Mouse (Mus musculus) yolk sac, embryonic 10.5 days (tissue): ENCODE results near the gene Traf3.
A peak's percentile ranks its signal among the peaks of the same experiment; 100 is the strongest.

ENCODE experiments used
- DNase-seq: peaks from one replicate; pipeline ENCODE4 v3.0.0-alpha.2; 2017; ENCODE audit warnings: low spot score

The Traf3 gene

DNA sequence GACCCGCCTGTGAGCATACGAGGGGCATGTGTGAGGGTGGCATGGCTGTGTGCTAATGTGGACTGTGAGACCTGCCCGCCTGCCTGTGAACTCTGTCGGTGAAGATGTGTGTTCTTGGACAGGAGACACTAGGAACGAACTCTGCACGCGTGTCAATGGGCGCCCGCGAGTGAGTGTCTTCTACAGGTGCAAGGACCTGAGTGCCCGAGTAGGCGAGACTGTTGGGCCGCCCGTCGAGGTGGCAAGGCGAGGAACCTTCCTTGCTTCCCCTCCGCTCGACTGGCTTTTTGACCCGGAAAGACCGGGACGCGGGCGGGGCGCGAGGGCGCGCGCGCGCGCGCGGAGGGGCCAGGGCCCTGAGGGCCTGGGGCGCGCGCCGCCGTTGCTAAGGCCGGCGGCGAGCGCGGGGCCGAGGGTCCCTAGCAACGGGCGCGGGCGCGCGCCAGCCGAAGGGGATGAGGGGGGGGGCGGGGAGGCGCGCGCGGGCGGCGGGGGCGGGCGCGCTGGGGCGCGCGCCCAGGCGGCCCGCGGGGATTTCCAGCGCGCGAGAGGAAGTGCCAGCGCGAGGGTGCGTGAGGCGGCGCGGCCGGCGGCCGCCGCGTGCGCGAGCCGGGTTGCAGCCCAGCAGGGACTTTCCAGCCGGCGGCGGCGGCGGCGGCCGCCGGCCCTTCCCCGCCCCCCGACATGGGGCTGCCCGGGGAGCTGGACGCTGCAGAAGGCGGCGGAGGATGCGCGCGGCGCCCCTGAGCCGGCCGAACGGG, at the start of gene Traf3:
TSS of gene Traf3 (plus strand) at position 540 of the 761 bp plus-strand sequence.
- DNase-seq = peak; percentile 75

DNA sequence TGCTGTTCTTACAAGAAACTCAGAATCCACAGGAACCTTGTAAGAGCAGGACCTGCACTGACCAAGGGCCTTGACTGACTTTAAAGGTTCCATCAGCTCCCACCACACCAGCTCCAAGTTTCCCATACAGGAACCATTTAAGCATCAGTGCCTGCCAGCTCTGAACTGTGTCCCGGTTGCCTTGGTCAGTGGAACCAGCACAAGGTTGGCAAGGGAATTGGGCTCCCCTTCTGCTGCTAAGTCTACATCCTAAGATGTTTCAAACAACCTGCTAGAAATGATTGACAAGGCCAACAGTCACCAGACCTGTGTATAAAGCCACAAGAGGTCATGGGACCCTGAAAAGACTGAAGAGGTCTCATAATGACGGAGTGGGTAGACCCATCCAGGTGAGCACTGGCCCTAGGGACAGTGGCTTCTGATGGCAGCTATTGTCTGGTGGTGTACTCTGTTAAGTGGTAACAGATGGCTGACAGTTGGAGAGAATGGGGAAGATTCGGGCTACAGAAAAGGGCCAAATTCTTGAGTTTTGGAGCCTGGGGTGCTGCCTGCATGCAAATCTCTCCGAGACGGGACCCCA, 46.6 kb upstream of the Traf3 start:
- no peak for DNase-seq

DNA sequence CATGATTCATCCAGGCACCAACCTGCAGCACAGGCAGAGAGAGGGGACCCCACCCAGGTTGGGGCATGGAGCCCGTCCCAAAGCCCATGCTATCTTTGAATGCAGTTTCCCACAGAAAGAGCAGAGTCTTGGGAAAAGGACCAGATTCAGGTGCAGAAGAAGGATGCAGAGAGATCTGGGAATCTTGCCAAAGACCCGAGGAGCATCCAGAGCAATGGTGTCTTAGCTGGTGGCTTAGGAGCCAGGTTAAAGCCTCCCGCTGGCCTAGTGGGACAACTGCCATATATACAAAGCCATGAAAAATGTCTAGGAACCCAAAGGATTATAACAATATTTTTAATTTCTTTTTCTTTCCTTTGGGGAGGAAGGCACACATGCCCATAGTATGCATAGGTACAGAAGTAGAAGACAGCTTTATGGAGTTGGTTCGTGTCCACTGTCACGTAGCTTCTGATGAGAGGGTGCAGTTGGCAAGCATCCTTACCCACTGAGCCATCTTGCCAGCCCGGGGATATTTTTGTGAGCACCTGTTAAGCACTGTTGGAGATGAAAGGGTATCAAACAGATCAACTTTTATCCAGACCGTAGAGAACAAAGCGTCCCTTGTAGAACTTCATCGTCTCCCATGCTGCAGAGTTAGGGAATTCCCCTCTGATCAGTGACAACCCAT, 45.1 kb upstream of the Traf3 start:
- DNase-seq = no peak

DNA sequence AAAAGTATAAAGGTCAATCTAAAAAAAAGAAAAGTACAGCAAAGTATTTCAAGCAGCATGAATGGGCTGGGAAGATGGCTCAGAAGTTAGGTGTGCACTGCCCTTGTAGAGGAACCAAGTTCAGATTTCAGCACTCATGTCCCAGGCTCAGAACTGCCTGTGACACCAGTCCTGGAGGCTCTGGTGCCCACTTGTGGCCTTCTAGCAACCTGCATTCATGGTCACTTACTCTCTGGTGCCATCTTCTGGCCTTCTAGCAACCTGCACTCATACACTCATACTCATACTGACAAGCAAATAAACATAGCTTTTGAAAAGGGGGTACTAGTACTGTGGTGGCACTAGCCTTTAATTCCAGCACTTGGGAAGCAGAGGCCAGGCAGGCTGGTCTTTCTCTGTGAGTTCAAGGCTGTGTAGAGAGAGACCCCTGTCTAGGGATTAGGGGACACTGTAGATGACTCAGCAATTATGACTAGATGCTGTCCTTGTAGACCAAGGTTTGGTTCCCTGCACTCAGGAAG, 43.8 kb upstream of the Traf3 start:
- no peak for DNase-seq

GRCm38 (mm10) chr12:111124601-111125260, 41.4 kb upstream of the Traf3 start:
- no peak for DNase-seq

DNA sequence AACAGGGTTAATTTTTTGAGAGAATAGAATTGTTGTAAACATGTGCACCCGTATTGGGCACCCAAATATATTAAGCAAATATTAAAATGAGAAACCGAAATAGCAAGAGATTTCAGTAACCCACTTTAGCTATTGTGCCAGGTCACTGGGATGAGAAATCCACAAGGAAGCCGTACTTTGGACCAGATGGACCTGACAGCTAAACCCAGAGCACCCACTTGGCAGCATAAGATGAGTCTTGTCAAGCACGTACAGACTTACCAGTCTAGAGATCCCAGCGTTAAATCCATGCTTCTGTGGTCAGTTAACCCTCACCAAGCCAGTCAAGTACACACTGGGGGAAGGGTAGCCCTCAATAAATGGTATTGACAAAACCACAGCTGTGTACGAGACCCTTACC, 40.5 kb upstream of the Traf3 start:
- DNase-seq = no peak

DNA sequence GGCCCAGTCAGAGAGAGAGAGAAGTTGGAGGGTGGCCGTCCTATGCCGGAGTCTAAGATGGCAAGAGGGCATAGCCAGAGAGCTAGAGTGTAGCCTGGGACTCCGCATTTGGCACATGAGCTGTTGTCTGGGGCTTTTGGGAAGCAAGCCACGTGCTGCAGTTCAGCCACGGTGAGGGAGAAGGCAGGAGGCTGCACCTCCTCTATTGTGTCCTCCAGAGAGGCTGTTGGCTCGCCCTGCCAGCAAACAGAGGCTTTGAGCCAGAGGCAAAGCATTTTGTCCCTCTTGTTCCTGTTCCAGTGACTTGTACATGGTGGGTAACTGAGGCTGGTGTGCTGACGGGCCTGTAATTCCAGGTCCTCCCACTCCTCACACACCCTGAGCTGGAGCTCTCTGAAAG, 32.0 kb upstream of the Traf3 start:
- DNase-seq = no peak

GRCm38 (mm10) chr12:111134791-111135733, 31.1 kb upstream of the Traf3 start:
- peak; percentile 69 for DNase-seq

GRCm38 (mm10) chr12:111135953-111136352, 30.2 kb upstream of the Traf3 start:
- DNase-seq = no peak

DNA sequence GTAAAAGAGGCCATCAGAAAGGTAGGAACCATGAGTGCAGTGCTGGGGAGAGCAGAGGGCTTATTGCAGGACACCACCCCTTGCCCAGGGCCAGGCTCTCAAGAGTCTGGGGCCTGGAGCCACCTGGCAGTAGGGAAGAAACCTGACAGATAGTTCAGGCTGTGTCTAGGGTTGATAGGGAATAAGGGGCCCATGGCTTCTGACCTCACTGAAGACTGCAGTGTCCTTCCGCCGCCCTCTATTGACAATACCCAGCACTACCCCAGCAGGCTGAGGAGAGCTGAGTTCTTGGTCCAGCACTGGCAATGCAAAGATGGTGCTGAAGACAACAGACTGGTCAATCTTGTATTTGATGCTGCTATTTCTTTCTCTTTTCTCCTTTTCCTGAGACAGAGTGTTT, 29.1 kb upstream of the Traf3 start:
- DNase-seq = no peak

DNA sequence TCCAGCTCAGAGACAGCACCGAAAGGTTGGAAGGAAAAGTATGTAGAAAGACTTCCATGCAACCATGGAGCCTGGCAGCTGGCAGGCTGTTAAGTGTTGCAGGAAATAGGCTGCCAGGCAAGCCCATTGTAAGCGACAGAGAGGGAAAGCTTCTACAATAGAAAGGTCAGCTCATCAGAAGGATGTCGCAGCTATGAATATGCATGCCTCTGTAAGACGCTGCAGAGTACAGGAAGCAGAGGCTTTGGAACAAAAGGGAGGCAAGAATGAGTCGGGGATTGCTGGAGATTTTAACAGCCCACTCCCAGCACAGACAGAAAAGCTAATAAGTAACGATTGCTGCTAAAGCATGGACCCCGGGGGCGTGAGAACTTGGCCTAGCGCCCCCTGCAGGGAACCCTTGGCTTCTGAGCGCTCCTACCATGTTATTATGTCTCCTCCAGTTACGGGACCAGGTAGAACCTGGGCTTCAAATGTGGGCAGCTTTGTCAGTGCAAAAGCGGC, 23.1 kb upstream of the Traf3 start:
- no peak for DNase-seq

GRCm38 (mm10) chr12:111143509-111144063, 22.6 kb upstream of the Traf3 start:
- DNase-seq = no peak

GRCm38 (mm10) chr12:111144598-111144997, 21.6 kb upstream of the Traf3 start:
- no peak for DNase-seq

DNA sequence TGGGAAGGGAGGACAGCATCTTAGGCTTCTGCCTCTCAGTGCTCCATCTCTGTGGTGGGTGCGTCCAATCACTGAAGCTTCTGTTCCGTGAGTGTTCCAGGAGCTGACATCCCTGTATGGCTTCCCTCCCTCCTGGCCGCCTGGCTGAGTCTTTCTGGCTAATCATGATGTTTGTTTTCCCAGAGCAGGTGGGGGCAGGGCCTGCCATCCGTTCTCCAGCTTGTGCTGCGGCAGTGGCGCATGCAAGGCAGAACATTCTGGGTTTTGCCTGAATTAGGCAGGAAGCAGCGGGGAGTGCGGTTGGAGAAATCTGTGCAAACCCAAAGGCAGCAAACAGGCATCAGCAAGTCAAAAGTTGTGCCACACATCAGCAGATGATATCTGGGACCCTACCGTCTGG, 20.9 kb upstream of the Traf3 start:
- DNase-seq = no peak

GRCm38 (mm10) chr12:111149495-111150235, 16.5 kb upstream of the Traf3 start:
- DNase-seq = no peak

GRCm38 (mm10) chr12:111150236-111150596, 16.0 kb upstream of the Traf3 start:
- no peak for DNase-seq

GRCm38 (mm10) chr12:111151422-111152156, 14.6 kb upstream of the Traf3 start:
- DNase-seq = no peak

GRCm38 (mm10) chr12:111152579-111152978, 13.6 kb upstream of the Traf3 start:
- DNase-seq = no peak

DNA sequence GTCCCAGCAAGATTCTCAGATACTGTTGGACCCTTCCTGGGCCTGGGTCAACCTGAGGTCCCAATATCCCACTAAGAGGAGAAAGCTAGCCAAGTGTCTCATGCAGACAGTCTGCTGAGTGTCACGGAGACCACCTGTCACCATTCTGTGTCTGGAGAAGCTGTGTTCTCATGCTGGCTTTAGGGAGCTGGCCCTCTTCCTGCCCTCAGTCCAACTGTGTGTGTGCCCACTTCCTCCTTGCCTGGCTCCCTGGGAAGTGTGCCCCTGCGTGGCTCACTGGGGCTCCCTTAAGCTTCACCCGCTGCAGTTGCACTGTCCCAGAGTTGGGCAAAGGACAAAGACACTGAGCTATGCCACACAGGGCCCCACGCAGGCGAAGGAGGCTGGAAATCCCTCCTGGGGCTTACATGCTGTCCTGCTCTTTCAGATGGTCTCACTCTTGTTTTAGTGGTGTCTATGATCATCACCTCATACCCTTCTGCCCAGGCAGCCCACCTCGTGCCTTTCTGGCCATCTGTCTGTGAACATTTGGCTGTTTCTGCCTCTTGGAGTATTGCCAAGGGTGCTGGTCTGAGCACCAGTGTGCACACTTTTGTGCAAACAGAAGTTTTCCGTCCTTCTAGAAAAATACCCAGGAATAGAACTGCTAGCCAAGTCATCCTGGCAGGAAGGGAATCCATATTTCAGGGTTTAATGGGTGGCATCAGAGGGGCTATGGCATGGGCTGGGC, 13.0 kb upstream of the Traf3 start:
- no peak for DNase-seq
